Mouse (Mus musculus) CH12.LX (cell line): ENCODE measurements around the gene Zc3h12c. TPM values are rescaled to one million over a fixed set of nuclear protein-coding genes. Genes with fewer than 3 reads are reported as not detected.

Experiments used
- DNase-seq: peaks from one replicate; pipeline ENCODE4 v3.0.0-alpha.2; 2013; ENCODE audit errors: extremely low read depth
- H3K27ac ChIP-seq: 2 replicates; pipeline ENCODE4 v1.5.1; 2012; ENCODE audit warnings: low read depth, mild to moderate bottlenecking, control low read depth, moderate library complexity; ENCODE audit not compliant: insufficient read depth
- H3K27me3 ChIP-seq: replicated peaks from 2 replicates; pipeline ENCODE3; 2012; ENCODE audit warnings: inconsistent platforms
- H3K36me3 ChIP-seq, 2 experiments: replicated peaks in 1 of 2; 2 replicates each; pipeline versions ENCODE3 to v1.6.1; 2012; ENCODE audit warnings: inconsistent platforms in 1 of 2, low read length in 1 of 2, mild to moderate bottlenecking in 1 of 2, mixed read lengths in 1 of 2, moderate library complexity in 1 of 2; ENCODE audit not compliant: control insufficient read depth in 1 of 2, insufficient read depth in 1 of 2
- H3K4me1 ChIP-seq, 2 experiments: 2 replicates each; pipeline ENCODE4 v1.6.1; 2012; ENCODE audit warnings: inconsistent platforms in 1 of 2, moderate library complexity in 1 of 2; ENCODE audit not compliant: insufficient read depth in 2 of 2, control insufficient read depth in 1 of 2
- H3K4me2 ChIP-seq: 2 replicates; pipeline ENCODE4 v1.6.1; 2012; ENCODE audit warnings: low read depth, mild to moderate bottlenecking, control low read depth; ENCODE audit not compliant: poor library complexity, insufficient read depth, severe bottlenecking
- H3K4me3 ChIP-seq, 3 experiments: fragments of 150-350 bp in 1 of 3; sonication (generic) in 1 of 3; replicated peaks in 1 of 3; 2 replicates each; pipeline versions ENCODE3 to v1.5.1; 2011 to 2012; ENCODE audit warnings: low read depth in 2 of 3, low read length in 2 of 3, mild to moderate bottlenecking in 2 of 3, moderate library complexity in 2 of 3, control low read depth in 1 of 3, improper control_type of control experiment in 1 of 3, inconsistent platforms in 1 of 3, mixed read lengths in 1 of 3; ENCODE audit not compliant: poor library complexity in 1 of 3
- H3K79me2 ChIP-seq: replicated peaks from 2 replicates; pipeline ENCODE4 v1.6.1; 2012; ENCODE audit warnings: mild to moderate bottlenecking, moderate library complexity; ENCODE audit not compliant: control insufficient read depth, poor library complexity, insufficient read depth, severe bottlenecking; ENCODE audit errors: extremely low read depth
- H3K9ac ChIP-seq: 2 replicates; pipeline ENCODE4 v1.6.1; 2012; ENCODE audit warnings: low read depth, mild to moderate bottlenecking, control low read depth, moderate library complexity; ENCODE audit not compliant: insufficient read depth
- H3K9me3 ChIP-seq: replicated peaks from 2 replicates; pipeline ENCODE3; 2012; ENCODE audit warnings: low read length, inconsistent platforms, mixed read lengths
- BHLHE40 ChIP-seq: IDR thresholded peaks from 2 replicates; pipeline ENCODE4 v1.6.1; 2011; ENCODE audit warnings: mild to moderate bottlenecking, low read depth, low read length, improper control_type of control experiment
- CHD1 ChIP-seq: IDR thresholded peaks from 2 replicates; pipeline ENCODE4 v1.6.1; 2012; ENCODE audit warnings: low read depth, low read length, improper control_type of control experiment, inconsistent platforms
- CHD2 ChIP-seq: IDR thresholded peaks from 2 replicates; pipeline ENCODE4 v1.6.1; 2011; ENCODE audit warnings: low read length, improper control_type of control experiment
- CTCF ChIP-seq, 2 experiments: IDR thresholded peaks in 1 of 2; conservative IDR thresholded peaks in 1 of 2; 2 replicates each; pipeline ENCODE4 v1.5.1; 2011 to 2012; ENCODE audit warnings: low read depth in 2 of 2, low read length in 2 of 2, improper control_type of control experiment in 1 of 2, inconsistent platforms in 1 of 2, mild to moderate bottlenecking in 1 of 2, moderate library complexity in 1 of 2
- E2F4 ChIP-seq: IDR thresholded peaks from 2 replicates; pipeline ENCODE4 v1.6.1; 2011; ENCODE audit warnings: low read depth, low read length, improper control_type of control experiment; ENCODE audit not compliant: insufficient replicate concordance
- EP300 ChIP-seq: IDR thresholded peaks from 2 replicates; pipeline ENCODE4 v1.6.1; 2011; ENCODE audit warnings: low read length, improper control_type of control experiment
- ETS1 ChIP-seq: conservative IDR thresholded peaks from 2 replicates; pipeline ENCODE4 v1.6.1; 2012; ENCODE audit warnings: low read depth, mild to moderate bottlenecking, inconsistent platforms, low read length, improper control_type of control experiment, moderate library complexity
- IRF4 ChIP-seq: IDR thresholded peaks from 2 replicates; pipeline ENCODE4 v1.6.1; 2014; ENCODE audit warnings: low read depth, mild to moderate bottlenecking, inconsistent platforms, low read length, improper control_type of control experiment
- JUN ChIP-seq: IDR thresholded peaks from 2 replicates; pipeline ENCODE4 v1.6.1; 2011; ENCODE audit warnings: low read depth, mild to moderate bottlenecking, low read length, improper control_type of control experiment, moderate library complexity; ENCODE audit not compliant: insufficient read depth
- JUND ChIP-seq: conservative IDR thresholded peaks from 2 replicates; pipeline ENCODE4 v1.6.1; 2011; ENCODE audit warnings: low read depth, low read length, improper control_type of control experiment
- MAFK ChIP-seq: IDR thresholded peaks from 2 replicates; pipeline ENCODE4 v1.6.1; 2011; ENCODE audit warnings: low read length, improper control_type of control experiment; ENCODE audit not compliant: insufficient replicate concordance
- MAX ChIP-seq: IDR thresholded peaks from 2 replicates; pipeline ENCODE4 v1.6.1; 2011; ENCODE audit warnings: low read length, improper control_type of control experiment
- MAZ ChIP-seq: IDR thresholded peaks from 2 replicates; pipeline ENCODE4 v1.6.1; 2012; ENCODE audit warnings: low read depth, mild to moderate bottlenecking, inconsistent platforms, low read length, improper control_type of control experiment, moderate library complexity
- MXI1 ChIP-seq: IDR thresholded peaks from 2 replicates; pipeline ENCODE4 v1.6.1; 2011; ENCODE audit warnings: mild to moderate bottlenecking, low read depth, low read length, improper control_type of control experiment
- NELFE ChIP-seq: IDR thresholded peaks from 2 replicates; pipeline ENCODE4 v1.6.1; 2011; ENCODE audit warnings: low read depth, low read length, improper control_type of control experiment
- NRF1 ChIP-seq: IDR thresholded peaks from 2 replicates; pipeline ENCODE4 v1.6.1; 2014; ENCODE audit warnings: low read depth, mild to moderate bottlenecking, inconsistent platforms, low read length, improper control_type of control experiment, moderate library complexity
- PAX5 ChIP-seq: IDR thresholded peaks from 2 replicates; pipeline ENCODE4 v1.6.1; 2012; ENCODE audit warnings: low read length, inconsistent platforms, mixed read lengths
- POLR2AphosphoS2 ChIP-seq: IDR thresholded peaks from 2 replicates; pipeline ENCODE4 v1.6.1; 2011; ENCODE audit warnings: low read depth, low read length, improper control_type of control experiment
- RAD21 ChIP-seq: IDR thresholded peaks from 2 replicates; pipeline ENCODE4 v1.6.1; 2011; ENCODE audit warnings: low read depth, mild to moderate bottlenecking, low read length, improper control_type of control experiment, moderate library complexity
- SIN3A ChIP-seq: IDR thresholded peaks from 2 replicates; pipeline ENCODE4 v1.6.1; 2012; ENCODE audit warnings: low read length, improper control_type of control experiment, inconsistent platforms
- TCF12 ChIP-seq: IDR thresholded peaks from 2 replicates; pipeline ENCODE4 v1.6.1; 2014; ENCODE audit warnings: low read depth, mild to moderate bottlenecking, inconsistent platforms, low read length, improper control_type of control experiment
- ZC3H11A ChIP-seq: IDR thresholded peaks from 2 replicates; pipeline ENCODE4 v1.6.1; 2012; ENCODE audit warnings: low read depth, mild to moderate bottlenecking, inconsistent platforms, low read length, improper control_type of control experiment
- ZMIZ1 ChIP-seq: IDR thresholded peaks from 2 replicates; pipeline ENCODE4 v1.6.1; 2012; ENCODE audit warnings: low read depth, mild to moderate bottlenecking, inconsistent platforms, low read length, improper control_type of control experiment
- ZNF384 ChIP-seq: IDR thresholded peaks from 2 replicates; pipeline ENCODE4 v1.6.1; 2012; ENCODE audit warnings: low read depth, low read length, improper control_type of control experiment, inconsistent platforms
- dilution Hi-C: fragments of 300-500 bp; cut with MboI; formaldehyde crosslinking; loops from 2 replicates; pipeline ENCODE4 v1.14.3; 2020; ENCODE audit warnings: low sequenced_read_pairs; ENCODE audit not compliant: extremely low pct_unique_long_range_greater_than_20kb, extremely low pct_ligation_motif_present
- in situ Hi-C: fragments of 300-500 bp; cut with MboI; formaldehyde crosslinking; loops from 3 replicates; pipeline ENCODE4 v1.14.3; 2019; ENCODE audit warnings: low sequenced_read_pairs, low pct_ligation_motif_present, low pct_unique_long_range_greater_than_20kb, mixed read lengths
- polyA plus RNA-seq: library from polyadenylated mRNA; unstranded; fragments of >175 nt; gene quantifications from 2 replicates; pipeline ENCODE4 v1.2.1, GENCODE M21; 2012; ENCODE audit warnings: low read depth; ENCODE audit not compliant: insufficient read length
- total RNA-seq, 2 experiments: library from RNA; depleted of rRNA; stranded (reverse); fragments of 300-350 nt in 1 of 2; fragments of >200 nt in 1 of 2; gene quantifications; 2 replicates each; pipeline ENCODE4 v1.2.3; 2012 to 2014

The Zc3h12c gene
- total and polyA plus RNA-seq, 3 experiments: 11.2 to 36.1 (median 21.7) TPM

DNA sequence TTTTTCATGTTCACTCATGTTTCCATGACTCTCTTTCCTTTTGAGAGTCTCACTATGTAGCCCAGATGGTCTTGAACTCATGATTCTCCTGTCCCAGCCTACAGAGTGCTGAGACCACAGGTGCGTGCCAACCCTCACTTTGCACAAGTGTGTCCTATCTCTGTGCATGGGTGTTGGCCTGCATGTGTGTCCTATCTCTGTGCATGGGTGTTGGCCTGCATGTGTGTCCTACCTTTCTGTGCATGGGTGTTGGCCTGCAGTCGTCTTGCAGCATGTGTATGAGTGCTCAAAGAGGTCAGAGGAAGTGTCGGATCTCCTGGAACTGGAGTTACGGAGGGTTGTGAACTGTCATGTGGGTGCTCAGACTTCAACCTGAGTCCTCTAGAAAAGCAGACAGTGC is 49.2 kb downstream of the Zc3h12c start:
- peaks cover 54 to 84% of the 10 kb centered on the region in 2 experiments for H3K36me3 ChIP-seq
- no peak overlapping the region for H3K4me3 ChIP-seq
- no peak overlapping the region for H3K4me2 ChIP-seq
- no peak overlapping the region for H3K27ac ChIP-seq
- no peak for TF ChIP-seq RAD21
- no peak for TF ChIP-seq ZNF384
- TF ChIP-seq JUND: no peak
- no peak for TF ChIP-seq CHD2
- TF ChIP-seq MXI1: no peak
- no peak for TF ChIP-seq ETS1
- TF ChIP-seq EP300: no peak
- no peak for TF ChIP-seq CTCF (conservative IDR thresholded peaks at IDR 0.05 in 1 of 2, IDR thresholded peaks at IDR 0.05 in 1 of 2; ENCODE audit: low read depth in 2 of 2, low read length in 2 of 2)
- no peak for TF ChIP-seq PAX5
- no peak for TF ChIP-seq TCF12
- TF ChIP-seq JUN: no peak
- no peak for TF ChIP-seq MAZ
- no peak for TF ChIP-seq MAFK
- no peak for TF ChIP-seq E2F4
- no peak for TF ChIP-seq CHD1
- 0 out of 2 replicates have a peak, but pooled peaks cover 4% of the 10 kb centered on the region for H3K79me2 ChIP-seq
- H3K27me3 ChIP-seq: no peaks in the 10 kb centered on the region
- dilution Hi-C loops (no loop called here), in situ Hi-C loops (no loop called here)
- H3K9ac ChIP-seq: no peak overlapping the region
- H3K9me3 ChIP-seq: no peaks in the 10 kb centered on the region
- H3K4me1 ChIP-seq: peaks cover 4 to 7% of the 10 kb centered on the region in 2 experiments; a peak in 2 of 4 replicates
- DNase-seq: no peak

DNA sequence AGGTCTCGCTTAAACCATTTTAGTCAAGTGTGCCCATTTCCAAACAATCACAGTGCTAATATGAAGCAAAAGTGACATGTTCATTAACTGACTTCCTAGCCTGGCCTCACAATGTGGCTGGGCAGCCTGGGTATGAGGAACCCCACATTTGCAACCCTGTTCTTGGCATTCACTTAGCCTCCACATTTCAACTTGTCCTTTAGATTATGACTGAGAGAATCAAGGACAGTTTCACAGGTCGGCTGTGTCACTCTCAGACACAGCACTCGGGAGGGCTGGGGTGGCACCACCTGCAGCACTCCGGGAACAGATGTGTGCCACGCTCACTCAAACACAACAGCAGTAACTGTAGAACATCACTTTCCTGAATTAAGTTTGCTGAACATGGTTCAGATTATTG is 55.3 kb downstream of the Zc3h12c start:
- no peaks in the 10 kb centered on the region for H3K9me3 ChIP-seq
- H3K4me3 ChIP-seq: no peak overlapping the region
- no peaks in the 10 kb centered on the region; the same call in 1 of the 2 replicates for H3K79me2 ChIP-seq
- DNase-seq: no peak
- H3K27me3 ChIP-seq: no peaks in the 10 kb centered on the region
- TF ChIP-seq ZC3H11A: no peak
- TF ChIP-seq NELFE: no peak
- TF ChIP-seq RAD21: no peak
- no peak for TF ChIP-seq IRF4
- no peak for TF ChIP-seq POLR2AphosphoS2
- no peak for TF ChIP-seq MAX
- no peak for TF ChIP-seq ZMIZ1
- no peak for TF ChIP-seq BHLHE40
- no peak for TF ChIP-seq ZNF384
- no peak for TF ChIP-seq MXI1
- no peak for TF ChIP-seq NRF1
- TF ChIP-seq EP300: no peak
- TF ChIP-seq SIN3A: no peak
- TF ChIP-seq JUN: no peak
- no peak for TF ChIP-seq MAFK
- no peak for TF ChIP-seq PAX5
- no peak for TF ChIP-seq TCF12
- H3K27ac ChIP-seq: no peak overlapping the region
- dilution Hi-C loops: no loop called here
- peaks cover 0 to 12% of the 10 kb centered on the region in 2 experiments; a peak in 2 of 4 replicates for H3K4me1 ChIP-seq
- no peak overlapping the region for H3K9ac ChIP-seq
- in situ Hi-C loops: no loop called here
- H3K4me2 ChIP-seq: no peak overlapping the region
- peaks cover 42 to 67% of the 10 kb centered on the region in 2 experiments for H3K36me3 ChIP-seq
